Mouse (Mus musculus) heart, adult 18-20 months (tissue): ENCODE measurements around the gene Dcp1b. TPM values are rescaled to one million over a fixed set of nuclear protein-coding genes. Genes with fewer than 3 reads are reported as not detected.
A peak's percentile ranks its signal among the peaks of the same experiment; 100 is the strongest.

ENCODE experiments used
- DNase-seq, 2 experiments: peaks; one replicate each; pipeline ENCODE4 v3.0.0; 2021 to 2022; ENCODE audit warnings: mixed read lengths in 1 of 2
- long read RNA-seq, 2 experiments: library from polyadenylated mRNA; stranded (forward); transcript quantifications; one replicate each; pipeline ENCODE4 v2.0.0; 2021
- total RNA-seq, 2 experiments: library from RNA; stranded (reverse); gene quantifications; 2 replicates each; pipeline ENCODE4 v1.2.3; 2021

Dcp1b gene
- 1 to 10 TPM in 1 of 2 experiments, under 1 TPM in 1; 0.92 to 3.0 TPM for total RNA-seq
- long read RNA-seq, experiment 1 = 0 reads
- long read RNA-seq, experiment 2, partial matches to known transcripts = 0 of 1 reads
- long read RNA-seq, experiment 2, other reads (novel, unspliced or antisense) = 0 of 1 reads

DNA sequence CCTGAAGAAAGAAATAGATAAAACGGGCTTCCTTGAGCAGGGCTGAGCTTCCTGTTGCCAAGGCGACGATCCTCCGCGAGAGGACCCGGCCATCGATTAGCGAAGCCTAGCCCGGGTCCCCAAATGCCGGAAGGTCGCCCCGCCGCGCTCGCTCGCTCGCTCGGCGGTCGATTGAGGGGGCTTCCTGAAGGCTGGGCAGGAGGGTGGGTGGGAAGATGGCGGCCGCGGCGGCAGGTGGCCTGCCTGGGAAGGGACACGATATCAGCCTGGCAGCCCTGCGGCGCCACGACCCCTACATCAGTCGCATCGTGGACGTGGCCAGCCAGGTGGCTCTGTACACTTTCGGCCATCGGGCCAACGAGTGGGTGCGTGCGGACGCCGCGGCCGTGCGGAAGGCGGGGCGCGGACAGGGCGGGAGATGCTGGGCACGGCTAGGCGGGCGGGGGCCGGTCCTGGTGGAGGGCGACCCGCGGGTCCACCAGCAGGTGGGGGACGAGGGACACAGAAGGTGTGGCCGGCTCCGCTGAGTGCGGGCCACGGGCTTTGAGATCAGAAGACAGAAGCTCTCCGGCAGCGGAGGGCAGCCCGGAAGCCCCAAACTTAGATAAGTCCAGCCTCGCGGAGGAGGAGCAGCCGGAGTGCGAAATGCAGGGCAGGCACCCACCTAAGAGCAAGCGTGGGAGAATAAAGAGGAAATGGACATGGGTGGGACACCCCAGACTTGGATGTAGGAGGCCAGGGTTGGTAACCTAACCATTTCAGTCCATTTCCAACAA is at the start of gene Dcp1b:
Gene Dcp1b (plus strand): TSS at position 176 of the 776 bp plus-strand sequence.
- DNase-seq = peak; percentile 90

DNA sequence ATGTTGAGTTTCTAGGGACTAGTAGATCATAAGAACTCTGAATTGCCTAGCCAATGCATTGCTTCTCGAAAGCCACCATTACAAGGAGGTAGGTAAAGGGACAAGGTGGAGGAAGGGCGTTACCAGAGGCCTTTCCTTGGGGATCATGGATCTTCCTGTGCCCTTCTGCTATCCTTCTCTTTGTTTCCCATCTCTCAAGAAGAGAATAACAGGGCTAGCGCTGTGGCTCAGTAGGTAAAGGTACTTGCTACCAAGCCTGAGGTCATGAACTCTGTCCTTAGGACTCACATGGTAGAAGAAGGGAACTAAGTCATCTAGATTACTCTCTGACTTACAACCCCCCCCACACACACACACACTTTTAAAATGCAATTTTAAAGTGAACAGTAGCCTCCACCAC is 48.1 kb upstream of the Dcp1b start:
- DNase-seq = no peak

DNA sequence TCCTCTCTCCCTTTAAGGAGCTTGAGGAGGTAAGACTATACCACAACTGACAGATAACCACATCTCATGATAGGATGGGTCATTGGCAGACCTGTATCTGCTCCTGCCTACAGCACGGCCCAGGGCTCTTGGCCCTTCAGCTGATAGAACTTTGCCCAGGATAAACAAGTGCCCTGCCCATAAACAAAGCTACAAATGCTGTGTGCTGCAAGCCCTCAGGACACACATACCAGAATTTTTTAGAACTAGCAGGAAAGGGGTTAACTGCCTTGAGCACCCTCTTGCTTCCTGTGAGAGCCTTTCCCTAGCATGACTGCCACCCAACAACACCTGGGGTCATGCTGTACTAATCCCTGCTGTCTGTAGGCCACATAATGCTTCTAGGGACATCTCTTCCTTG is 47.0 kb upstream of the Dcp1b start:
- DNase-seq = no peak

DNA sequence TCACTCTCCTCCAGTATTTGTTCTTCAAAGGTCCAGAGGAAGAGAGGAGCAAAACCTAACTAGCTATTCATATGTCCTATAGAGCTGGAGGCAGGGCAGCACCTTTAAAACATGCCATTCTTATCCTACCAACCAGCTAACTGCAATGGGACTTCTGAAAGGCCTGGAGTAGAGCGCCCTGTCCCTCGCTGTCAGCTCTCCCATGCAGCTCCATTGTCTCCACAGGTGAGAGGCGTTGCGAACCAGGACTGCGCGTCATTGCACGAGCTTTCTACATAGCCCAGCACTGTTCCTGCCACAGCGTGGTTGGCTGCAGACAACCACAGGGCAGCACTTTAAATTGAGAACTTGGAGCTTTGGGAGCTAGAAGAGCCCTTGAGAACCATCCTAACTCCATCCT is 46.5 kb upstream of the Dcp1b start:
- DNase-seq = no peak

DNA sequence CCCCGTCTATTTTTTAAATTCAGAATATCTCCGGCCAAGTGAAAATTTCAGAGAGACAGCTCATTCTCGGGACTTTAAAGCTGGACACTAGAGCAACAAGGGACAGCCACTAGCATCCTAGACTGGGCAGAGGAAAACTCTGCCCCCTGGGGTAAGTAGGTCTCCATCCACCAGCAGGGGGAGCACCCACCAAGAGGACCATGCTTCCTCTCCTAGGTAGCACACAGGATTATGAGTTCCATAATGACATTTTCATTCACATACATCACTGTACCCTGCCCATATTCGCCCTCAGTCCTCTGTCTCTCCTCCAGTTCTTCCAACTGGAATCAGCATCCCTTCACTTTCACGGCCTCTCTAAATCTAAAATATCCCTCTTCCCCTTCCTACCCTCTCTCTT is 45.4 kb upstream of the Dcp1b start:
- DNase-seq = peak; percentile 50 to 77

DNA sequence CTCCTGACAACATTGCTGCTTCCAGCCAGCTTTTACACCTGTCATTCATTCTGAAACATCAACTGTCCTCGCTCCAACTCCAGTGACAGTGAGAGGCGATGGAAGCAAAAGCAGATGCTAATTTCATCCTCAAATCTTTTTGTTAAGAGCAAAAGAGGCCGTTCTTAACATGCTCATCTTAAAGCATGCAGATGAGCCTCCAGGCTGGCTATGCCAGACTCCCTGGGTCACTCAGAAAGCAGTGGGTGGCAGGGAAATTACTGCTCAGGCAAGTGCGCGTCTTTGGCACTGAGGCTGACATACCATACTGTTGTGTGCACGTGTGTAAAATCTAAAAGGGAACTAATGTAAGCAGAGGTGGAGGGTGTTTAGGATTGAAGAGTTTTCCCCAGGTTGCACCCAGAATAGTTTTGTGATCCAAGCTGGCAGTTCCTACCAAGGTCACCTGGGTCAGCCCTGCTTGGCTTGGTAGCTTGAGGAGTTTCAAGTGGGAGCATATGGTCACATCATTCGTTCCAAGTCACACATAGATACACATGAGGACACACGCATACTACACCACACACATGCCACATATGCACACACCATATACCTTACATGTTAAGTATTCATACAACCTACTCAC is 42.8 kb upstream of the Dcp1b start:
- DNase-seq = peak in 1 of 2 experiments; percentile 33

DNA sequence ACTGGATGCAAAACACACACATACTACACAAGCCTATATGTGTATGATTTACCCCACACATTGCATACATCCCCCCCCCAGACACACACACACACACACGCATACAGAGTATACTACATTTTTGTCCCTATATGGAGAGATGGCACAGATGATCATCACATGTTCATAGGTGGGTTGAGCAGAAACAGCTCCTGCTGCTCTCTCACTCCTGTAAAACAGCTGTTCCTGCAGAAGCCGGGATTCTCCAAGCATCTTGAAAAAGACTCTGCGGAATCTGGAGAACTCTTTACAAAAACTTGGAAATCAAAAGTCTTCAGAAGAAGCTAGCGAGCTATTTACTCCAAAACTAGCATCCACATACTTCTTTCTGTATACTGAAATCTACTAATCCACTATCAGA is 42.2 kb upstream of the Dcp1b start:
- DNase-seq = no peak

DNA sequence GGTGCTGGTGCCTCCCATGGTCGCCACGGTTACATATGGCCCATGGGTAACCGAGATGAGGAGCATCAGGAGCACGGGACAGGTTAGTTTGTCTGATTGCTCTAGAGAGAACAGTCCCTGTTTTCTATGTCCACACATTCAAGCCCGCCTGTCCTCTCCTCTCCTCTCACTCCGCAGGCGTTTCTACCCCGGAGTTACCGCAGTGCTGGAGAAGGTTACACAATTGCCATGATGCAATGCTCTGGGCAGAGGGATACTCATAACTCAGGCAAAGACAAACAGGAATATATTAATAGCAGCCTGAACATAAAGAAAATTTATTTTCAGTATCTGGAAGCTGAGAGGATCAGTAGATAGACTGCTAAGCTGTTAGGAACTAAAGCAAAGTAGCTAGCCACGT is 37.3 kb upstream of the Dcp1b start:
- DNase-seq = peak in 1 of 2 experiments; percentile 24

DNA sequence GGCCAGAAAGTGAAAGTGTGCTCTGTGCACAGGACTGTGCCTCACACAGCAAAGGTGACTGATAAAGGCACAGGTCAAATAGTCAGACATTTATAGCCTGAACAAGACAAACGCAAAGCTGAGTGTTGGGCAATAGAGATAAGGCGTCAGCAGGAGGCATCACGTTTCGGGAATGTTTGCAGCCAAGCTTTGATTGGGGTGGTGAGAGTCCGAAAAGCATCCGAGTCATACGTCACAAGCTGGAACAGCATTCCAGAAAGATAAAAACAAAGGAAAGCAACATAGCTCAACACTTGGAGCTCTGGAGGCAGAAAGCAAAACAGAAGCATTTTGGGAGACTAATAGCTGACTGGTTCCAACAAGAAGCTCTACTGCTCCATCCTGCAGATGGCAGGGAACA is 35.5 kb upstream of the Dcp1b start:
- DNase-seq = peak; percentile 75 to 76

DNA sequence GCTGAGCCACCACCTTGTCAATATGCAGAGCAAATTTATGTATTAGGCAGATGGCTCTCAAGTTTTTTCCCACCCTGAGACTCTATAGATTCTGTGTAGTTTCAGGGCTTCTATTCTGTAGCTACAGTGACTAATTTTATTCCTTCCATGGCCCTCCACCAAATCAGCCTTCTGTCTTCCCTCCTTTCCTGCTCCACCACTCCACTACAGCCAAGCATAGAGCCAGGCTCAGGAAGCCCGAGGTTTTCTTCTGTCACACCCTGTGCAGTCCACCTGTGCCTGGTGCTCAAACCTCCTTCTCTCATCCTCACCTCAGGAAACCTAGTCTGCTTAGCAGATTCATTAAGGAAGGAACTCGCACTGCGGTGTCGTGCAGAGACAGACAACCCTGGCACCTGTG is 29.9 kb upstream of the Dcp1b start:
- no peak for DNase-seq

DNA sequence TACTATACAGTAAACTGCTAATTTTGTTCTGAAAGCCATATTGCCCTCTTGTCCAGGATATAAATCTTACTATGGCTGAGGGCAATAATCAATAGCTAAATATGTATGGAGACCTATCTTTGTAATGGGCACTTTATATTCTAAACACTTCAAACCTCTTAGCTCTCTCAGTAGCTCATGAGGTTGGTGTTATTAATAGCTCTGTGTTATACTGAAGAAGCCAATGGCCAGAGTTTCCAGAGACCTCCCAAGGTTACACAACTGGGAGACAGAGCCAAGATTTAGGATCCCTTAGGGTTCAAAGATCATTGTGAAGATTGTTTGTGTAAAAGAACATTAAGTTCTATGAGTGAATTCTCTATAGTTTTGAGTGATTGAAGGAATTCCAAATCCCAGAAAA is 9.4 kb upstream of the Dcp1b start:
- DNase-seq = no peak

DNA sequence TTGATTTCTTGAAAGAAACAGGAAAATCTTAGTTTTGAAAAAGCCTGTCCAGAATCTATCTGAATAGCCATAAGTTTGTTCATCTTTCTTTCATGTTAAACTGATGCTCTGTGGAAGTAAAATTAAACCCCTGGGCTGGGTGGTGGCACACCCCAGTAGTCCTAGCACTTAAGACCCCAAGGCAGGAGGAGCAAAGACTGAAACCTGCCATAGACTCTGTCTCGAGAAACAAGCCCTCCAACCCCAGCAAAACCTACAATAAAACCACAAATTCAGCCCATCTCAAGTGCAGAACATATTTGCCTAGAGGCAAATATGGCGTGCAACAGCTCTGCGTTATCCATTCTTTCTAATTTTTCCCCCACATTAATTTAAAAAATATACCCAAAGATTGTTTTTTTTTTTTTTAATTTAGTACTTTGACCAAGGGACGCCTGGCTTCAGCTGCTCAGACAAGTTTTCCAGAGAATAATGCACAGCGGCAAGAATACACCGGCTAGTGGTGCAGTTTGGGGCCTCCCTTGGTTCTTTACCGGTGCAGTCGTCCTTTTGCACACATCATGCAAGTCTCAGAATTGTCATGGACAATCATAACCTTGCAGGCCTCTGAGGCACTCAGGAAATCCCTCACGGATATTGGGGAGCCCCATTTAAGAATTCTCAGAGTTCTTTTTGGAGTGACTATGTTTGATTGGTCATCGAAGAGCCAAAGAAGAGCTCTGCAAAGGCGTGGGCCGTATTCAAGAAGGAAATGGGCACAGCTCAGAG is 562 bp upstream of the Dcp1b start:
- DNase-seq = no peak

DNA sequence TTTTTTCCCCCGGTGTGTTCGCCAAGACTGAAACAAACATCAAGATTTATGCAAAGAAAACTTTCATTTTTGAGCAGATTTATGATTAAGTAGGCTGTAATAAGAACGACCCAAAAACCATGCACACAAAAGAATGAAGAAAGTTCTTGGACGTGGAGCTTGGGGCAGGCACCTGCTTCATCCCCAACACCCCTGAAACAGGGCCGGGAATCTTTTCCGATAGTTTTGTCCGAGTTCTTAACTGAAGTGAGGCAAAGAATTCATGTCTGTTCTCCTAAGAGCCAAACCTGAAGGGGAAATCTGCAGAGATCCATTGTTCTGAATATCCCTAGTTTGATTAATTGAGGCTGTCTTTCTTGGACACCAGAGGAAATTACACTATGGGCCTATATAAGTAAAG is 1.1 kb downstream of the Dcp1b start:
- no peak for DNase-seq

DNA sequence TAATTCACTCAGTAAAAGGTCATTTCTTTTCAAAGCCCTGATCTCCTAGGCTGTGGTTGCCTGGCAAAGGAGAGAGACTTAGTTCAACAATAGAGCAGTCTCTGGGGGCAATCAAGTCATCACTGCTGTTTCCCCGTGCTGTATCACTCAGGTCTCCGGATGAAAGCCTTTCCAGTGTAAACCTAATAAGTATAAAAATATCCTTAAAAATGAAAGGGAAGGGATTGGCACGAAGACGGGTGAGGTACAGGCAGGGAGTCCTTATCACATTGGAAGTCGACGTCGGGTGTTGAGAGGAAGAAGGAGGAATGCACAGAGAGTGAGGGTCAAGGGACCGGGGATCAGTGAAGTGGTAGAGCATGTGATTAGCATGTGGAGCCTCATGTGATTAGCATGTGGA is 2.0 kb downstream of the Dcp1b start:
- DNase-seq = no peak

DNA sequence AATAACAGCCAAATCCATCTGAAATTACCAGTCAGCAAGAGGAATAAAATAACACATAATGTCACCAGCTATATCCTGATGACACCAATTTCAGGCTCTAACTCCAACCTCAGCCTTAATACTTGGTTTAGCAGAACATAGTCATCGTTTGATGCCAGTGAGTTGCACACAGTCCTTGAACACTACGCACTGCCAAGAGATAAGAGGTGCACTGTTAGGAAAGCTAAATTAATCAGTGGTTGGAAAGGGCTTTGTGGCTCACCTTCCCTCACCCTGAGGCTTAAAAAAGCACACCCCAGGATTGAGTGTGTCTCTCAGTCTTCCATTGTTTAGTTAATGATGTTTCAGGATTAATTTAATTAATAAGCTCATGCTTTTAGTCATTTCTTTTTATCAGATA is 5.1 kb downstream of the Dcp1b start:
- DNase-seq = peak; percentile 48 to 80

DNA sequence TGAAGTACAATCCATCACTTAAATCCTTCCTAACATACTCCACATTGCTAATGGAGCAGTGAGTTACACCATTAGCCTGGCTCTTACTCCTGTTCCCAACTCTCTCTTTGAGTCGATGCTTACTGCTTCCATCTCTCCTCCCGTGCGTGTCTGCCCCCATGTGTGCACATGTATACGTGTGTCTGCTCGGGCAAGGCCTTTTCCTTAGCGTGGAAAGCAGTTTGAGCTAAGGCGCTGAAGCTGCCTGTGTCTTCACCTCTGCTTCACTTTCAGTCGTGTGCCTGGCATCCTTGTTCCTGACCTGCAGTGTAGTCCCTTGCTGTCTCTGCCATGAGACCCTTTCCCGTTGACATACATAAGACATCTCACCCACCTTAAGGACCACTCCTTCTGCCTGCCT is 7.2 kb downstream of the Dcp1b start:
- no peak for DNase-seq

DNA sequence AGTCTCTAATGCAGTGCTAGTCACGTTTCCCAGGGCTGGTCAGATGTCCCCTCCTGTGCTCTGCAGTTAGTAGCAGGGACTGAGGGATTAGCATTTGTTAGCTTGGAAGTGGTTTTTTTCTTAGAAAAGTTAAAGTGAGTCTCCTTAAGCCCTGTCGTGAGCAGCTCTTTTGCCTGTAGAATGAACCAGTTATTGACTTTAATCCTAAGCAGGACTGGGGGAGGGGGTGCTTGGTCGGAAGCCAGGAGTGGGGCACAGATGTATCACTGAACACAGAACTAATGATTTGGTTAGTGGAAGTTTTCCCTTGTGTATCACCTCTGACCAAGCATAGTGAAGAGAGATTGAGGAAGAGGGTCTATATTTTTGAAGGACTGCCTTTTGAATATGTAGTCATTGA is 8.7 kb downstream of the Dcp1b start:
- DNase-seq = no peak

DNA sequence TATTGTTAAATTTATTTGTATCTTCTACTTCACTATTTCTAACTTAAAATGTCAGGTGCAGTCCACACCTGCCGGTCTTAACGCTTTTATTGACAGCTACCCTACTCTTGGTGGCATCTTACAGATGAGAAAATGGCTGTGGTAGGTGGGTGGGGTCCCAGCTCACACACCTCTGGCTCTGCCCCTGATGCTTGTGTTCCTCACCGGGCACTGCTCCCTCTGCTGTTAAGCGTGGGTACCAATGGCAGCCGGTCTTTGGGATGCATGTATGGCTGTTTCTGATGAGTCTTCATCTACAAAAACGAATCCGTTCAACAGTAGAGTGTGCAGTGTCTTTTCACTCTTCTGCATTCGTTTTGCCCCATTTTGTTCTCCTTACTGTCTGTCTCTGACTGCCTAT is 11.6 kb downstream of the Dcp1b start:
- no peak for DNase-seq

DNA sequence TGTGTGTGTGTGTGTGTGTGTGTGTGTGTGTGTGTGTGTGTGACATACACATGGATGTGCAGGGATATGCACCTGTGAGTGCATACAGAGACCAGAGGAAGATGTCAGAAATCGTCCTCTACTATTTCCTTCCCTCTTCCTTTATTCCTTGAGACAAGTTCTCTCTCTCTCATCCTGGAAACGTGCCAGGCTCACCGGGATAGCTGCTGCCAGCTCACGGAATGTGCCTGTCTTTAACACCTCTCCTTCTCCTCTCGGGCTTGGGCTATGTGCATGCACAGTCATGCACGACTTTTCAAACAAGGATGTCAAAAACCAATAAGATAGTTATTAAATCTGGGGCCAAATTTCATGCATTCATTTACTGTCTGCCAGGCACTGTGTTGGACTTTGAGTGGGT is 12.6 kb downstream of the Dcp1b start:
- DNase-seq = no peak

DNA sequence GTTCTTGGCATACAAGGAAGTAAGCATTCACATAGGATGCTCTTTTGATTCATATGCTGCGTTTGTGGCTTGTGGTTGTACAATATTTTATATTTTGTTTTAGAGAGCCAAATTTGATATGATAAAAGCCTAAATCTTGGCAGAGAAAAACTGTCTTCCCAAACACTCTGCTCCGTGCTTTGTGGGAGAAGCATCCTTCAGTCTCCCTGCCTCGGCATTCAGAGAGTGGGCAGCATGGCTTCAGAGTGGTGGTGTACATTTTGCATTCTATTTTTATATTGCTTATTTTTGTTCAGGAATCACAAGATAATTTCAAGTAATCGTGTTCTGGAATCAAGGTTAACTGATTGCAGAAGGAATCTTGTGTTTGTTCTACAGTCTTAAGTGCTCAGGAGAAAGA is 16.4 kb downstream of the Dcp1b start:
- DNase-seq = no peak

DNA sequence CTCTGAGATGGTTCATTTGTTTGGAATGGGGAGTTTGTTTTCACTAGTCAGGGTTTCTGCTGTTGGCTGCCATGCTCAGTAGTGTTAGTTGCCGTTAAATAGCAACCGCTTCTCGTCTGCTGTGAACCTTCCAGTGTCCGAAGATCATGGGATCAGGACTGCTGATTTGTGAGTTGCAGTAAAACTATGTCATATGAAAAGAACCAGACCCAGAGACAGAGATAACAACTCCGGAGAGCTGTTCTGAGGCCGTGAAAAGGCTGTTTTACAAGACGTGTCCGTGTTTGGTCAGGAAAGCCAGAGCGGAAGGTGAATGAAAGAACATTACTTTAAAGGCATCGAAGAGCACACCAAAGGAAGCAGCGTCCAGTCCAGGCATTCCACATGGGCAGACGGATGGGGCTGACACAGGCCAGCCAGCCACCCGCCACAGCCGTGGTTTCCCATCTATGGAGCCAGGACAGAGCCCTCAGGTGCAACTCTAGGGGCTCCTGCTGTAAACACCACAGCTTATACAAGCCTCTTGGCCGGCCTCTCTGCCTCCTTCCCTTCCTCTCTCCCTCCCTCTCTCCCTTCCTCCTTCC is 18.6 kb downstream of the Dcp1b start:
- DNase-seq = peak; percentile 52 to 54

DNA sequence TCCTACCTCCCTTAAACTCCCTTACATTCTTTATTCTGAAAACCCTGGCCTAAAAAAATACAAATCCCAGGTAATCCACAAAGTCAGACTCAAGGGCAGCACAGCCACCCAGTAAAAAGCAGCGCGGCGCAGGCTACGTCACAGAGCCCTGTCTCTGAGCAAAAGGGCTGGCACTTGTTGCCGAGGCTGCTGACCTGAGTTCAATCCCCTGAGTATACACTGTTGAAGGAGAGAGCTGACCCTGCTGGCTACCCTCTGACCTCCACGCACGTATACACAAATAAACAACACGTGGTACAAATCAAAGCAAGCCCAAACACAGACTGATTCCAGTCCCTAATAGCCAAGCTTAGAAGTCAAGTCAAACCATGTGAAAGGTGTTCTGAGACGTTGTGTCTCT is 19.1 kb downstream of the Dcp1b start:
- DNase-seq = no peak

DNA sequence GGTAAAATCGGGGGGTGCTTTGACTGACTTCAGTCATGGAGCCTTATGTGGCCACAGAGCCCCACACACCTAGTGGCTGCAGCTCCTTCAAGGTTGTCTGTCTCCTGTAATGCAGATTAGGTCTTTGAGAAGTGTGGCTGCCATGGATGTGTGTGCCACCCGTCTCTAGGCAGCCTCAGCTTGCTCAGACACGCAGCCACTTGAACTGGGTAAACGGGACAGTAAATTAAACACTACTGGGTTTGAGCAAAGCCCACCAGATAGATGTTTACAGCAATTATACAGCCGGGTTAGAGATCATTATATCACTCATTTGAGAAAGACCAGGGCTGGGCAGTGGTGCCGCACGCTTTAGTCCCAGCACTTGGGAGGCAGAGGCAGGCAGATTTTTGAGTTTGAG is 19.5 kb downstream of the Dcp1b start:
- DNase-seq = no peak
